Mouse (Mus musculus) spleen, adult 2 months (tissue): ENCODE measurements around the gene Tlr9. TPM values are rescaled to one million over a fixed set of nuclear protein-coding genes. Genes with fewer than 3 reads are reported as not detected.

Experiments
- DNase-seq, 2 experiments: peaks; one replicate each; pipeline versions ENCODE4 v3.0.0 to v3.0.0-alpha.2; 2012 to 2021; ENCODE audit warnings: low spot score in 2 of 2, low read depth in 1 of 2
- H3K27ac ChIP-seq: fragments of 200-500 bp; 2 replicates; pipeline ENCODE4 v1.5.1; 2012; ENCODE audit warnings: low read length, inconsistent platforms; ENCODE audit not compliant: insufficient read depth
- H3K27me3 ChIP-seq: fragments of 200-500 bp; 2 replicates; pipeline ENCODE4 v1.6.1; 2012; ENCODE audit warnings: mild to moderate bottlenecking, moderate library complexity, low read length, inconsistent platforms; ENCODE audit not compliant: control insufficient read depth, insufficient read depth
- H3K36me3 ChIP-seq: fragments of 200-500 bp; 2 replicates; pipeline ENCODE4 v1.6.1; 2012; ENCODE audit warnings: mild to moderate bottlenecking, low read length, inconsistent platforms; ENCODE audit not compliant: control insufficient read depth, insufficient read depth
- H3K4me1 ChIP-seq: fragments of 200-500 bp; 2 replicates; pipeline ENCODE4 v1.6.1; 2011; ENCODE audit warnings: inconsistent platforms; ENCODE audit not compliant: control insufficient read depth, insufficient read depth, insufficient read length
- H3K4me3 ChIP-seq: fragments of 200-500 bp; 2 replicates; pipeline ENCODE4 v1.5.1; 2011; ENCODE audit warnings: mild to moderate bottlenecking, inconsistent platforms; ENCODE audit not compliant: insufficient read depth, insufficient read length; ENCODE audit errors: extremely low read depth
- CTCF ChIP-seq: fragments of 200-500 bp; IDR thresholded peaks from 2 replicates; pipeline ENCODE4 v1.5.1; 2011; ENCODE audit warnings: mild to moderate bottlenecking, inconsistent platforms; ENCODE audit not compliant: insufficient read depth, insufficient read length, insufficient replicate concordance; ENCODE audit errors: extremely low read depth
- POLR2A ChIP-seq: fragments of 200-500 bp; IDR thresholded peaks from 2 replicates; pipeline ENCODE4 v1.6.1; 2011; ENCODE audit warnings: low read depth, low read length, inconsistent platforms
- WGBS: fragments of 180-500 bp; shearing (Covaris S2); methylation state at CpG from one replicate; pipeline ENCODE4 v1.1.7; 2018; 5-methylcytosine and 5-hydroxymethylcytosine counted together
- polyA plus RNA-seq: library from polyadenylated mRNA; depleted of rRNA; stranded (reverse); fragments of >200 nt; gene quantifications from 2 replicates; pipeline ENCODE4 v1.2.3, GENCODE M21; 2012

Gene Tlr9
- polyA plus RNA-seq, 1 experiment, result 65.3 TPM

DNA sequence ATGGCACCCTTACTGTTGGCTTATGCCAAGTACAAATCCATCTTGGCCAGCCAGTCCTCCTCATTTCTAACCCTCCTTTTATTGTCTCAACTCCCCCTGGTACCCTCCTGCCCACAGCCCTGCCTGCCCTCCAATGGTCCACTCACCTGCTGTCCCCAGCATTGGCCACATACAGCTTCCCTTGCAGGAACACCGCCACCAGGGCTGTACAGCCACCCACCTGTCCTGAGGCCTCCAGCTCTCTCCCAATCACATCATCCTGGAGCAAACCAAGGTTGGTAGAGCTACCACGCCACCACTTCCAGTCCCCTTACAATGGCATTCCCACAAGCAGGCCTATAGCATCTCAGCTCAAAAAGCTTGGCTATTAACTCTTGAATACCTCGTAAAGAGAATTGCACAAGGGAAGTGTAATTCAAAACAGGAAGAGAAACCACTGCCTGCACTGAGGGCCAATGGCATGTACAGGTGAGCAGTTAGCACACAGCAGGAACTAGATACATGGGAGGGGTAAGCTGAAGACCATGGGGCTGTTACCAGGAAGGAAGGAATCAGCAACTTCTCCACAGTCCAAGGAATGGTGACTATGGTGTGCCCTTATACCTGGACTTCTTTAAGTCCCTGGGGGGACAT is 25.2 kb upstream of the Tlr9 start:
- H3K36me3 ChIP-seq, result peaks cover 17% of the 10 kb centered on the region
- TF ChIP-seq POLR2A (no peak), CTCF (no peak)
- WGBS, result 67% methylated on average over 3 of the region's 3 CpGs
- no peak overlapping the region for H3K4me3 ChIP-seq
- H3K27ac ChIP-seq, result peak overlapping the region; percentile 24
- H3K4me1 ChIP-seq, result peaks cover 32% of the 10 kb centered on the region
- no peaks in the 10 kb centered on the region for H3K27me3 ChIP-seq
- DNase-seq, result no peak

DNA sequence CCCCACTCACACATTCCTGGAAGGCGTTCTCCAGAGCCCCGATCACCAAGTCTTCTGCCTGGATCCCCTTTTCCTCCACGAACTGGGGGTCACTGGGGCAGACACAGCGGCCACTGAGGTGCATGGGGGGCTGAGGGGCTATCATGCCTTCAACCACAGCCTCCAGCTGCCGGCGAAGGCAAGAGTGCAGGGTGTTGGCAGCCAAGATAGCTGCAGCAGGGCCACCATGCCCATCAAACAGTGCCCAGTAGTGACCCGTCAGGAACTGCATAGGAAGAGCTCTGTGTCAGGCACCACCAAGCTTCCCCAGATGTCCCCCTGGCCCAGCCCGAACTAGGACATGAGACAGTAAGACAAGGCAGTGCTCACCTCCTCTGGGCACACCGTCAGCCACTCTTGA is 24.7 kb upstream of the Tlr9 start:
- Histone ChIP-seq H3K27me3 (no peaks in the 10 kb centered on the region), H3K4me1 (peaks cover 32% of the 10 kb centered on the region), H3K4me3 (no peak overlapping the region; the same call in 1 of the 2 replicates), H3K36me3 (peaks cover 17% of the 10 kb centered on the region), H3K27ac (peak overlapping the region; percentile 24)
- 88% methylated on average over 9 of the region's 9 CpGs for WGBS
- TF ChIP-seq POLR2A, result no peak
- TF ChIP-seq CTCF, result no peak
- no peak for DNase-seq

DNA sequence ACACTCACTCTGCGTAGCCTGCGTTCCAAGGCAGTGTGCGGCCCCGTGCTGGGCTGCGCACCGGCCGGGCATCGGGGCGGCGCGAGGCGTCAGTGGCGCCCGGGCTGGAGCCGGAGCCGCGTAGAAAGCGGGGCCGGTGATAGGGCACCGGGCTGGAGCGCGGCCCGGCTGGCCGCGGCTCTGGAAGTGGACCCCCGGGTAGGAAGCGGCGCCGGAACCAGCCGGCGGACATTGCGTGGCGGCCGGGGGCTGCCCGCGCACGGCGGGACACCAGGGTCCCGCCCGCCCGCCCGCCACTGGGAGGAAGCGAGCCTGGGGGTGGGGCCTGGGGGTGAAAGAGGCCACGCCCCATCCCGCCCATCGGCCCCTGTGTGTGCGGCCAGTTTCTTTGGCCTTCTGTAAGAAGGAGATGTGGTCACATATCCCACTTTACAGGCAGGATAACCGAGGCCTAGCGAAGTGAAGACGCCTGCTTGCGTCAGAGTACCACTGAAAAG is 23.4 kb upstream of the Tlr9 start:
- peak in 1 of 2 experiments; percentile 78 for DNase-seq
- H3K36me3 ChIP-seq, result peaks cover 17% of the 10 kb centered on the region
- H3K4me3 ChIP-seq, result peak overlapping the region; percentile 73
- 2% methylated on average over 41 of the region's 51 CpGs for WGBS
- peak overlapping the region; percentile 80 for H3K27ac ChIP-seq
- H3K27me3 ChIP-seq, result no peaks in the 10 kb centered on the region
- peaks cover 29% of the 10 kb centered on the region for H3K4me1 ChIP-seq
- TF ChIP-seq CTCF, result no peak

DNA sequence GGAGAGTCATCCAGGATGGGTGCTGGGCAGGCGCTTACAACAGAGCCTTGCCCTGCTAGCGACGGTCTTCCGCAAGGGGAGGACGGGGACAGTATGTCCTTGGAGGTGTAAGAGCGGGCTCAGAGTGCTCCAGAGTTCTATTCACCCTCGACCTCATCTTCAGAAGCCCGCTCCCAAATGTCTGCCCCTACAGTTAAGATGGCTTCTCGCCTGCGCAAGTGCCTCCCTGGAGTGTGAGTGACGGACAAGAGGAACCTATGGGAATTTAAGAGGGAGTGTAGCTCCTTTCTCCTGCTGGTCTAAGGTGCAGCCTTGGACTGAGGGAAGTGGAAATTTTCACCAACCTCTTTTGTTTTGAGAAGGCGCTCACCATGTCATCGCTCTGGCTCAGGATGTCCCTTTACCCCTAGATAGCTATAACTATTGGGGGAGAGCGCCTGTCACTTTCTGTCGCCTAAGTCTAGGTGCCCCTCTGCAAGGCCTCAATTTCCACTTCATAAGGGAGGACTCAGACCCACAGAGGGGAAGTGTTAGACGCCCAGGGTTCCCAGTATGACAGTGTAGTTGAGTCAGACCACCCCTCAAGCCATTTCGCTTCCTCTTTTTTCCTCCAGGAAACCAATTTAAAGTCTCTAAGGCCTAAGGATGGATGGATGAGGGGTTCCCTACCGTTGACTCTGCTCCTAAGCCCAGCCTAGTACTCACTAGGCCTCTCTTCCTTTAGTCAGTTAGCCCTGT is 22.7 kb upstream of the Tlr9 start, which contains the start of gene Ppm1m:
TSS of gene Ppm1m (minus strand) at position 212 of the 738 bp plus-strand sequence.
- Histone ChIP-seq H3K4me3 (peak within 1 kb of the TSS; percentile 73), H3K4me1 (peaks cover 35% of the 10 kb centered on the region), H3K36me3 (peaks cover 14% of the 10 kb centered on the region), H3K27me3 (no peaks in the 10 kb centered on the region), H3K27ac (peak within 1 kb of the TSS; percentile 80)
- 51% methylated on average over 18 of the region's 18 CpGs for WGBS
- DNase-seq, result no peak
- no peak for TF ChIP-seq POLR2A
- TF ChIP-seq CTCF, result no peak

DNA sequence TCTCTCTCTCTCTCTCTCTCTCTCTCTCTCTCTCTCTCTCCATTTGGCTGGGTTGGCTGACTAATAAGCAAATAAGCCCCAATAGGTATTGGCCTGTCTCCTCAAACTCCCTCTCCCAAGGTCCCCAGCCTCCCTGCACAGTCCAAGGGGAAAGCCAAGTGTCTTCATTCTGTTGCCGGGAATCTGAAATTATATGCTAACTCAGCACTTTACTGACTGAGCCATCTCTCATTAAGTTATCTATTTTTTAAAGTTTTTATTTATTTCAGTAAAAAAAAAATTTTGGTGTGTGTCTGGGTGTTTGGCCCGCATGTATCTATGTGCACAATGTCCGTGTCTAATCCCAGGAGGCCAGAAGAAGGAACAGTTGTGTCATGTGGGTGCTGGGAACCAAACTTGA is 20.5 kb upstream of the Tlr9 start:
- no peaks in the 10 kb centered on the region for H3K27me3 ChIP-seq
- H3K4me1 ChIP-seq, result peaks cover 47% of the 10 kb centered on the region
- H3K27ac ChIP-seq, result no peak overlapping the region
- no peak overlapping the region for H3K4me3 ChIP-seq
- 86% methylated on average over 3 of the region's 3 CpGs for WGBS
- DNase-seq, result no peak
- TF ChIP-seq CTCF (no peak), POLR2A (no peak)
- peaks cover 2% of the 10 kb centered on the region; the same call in 1 of the 2 replicates for H3K36me3 ChIP-seq

DNA sequence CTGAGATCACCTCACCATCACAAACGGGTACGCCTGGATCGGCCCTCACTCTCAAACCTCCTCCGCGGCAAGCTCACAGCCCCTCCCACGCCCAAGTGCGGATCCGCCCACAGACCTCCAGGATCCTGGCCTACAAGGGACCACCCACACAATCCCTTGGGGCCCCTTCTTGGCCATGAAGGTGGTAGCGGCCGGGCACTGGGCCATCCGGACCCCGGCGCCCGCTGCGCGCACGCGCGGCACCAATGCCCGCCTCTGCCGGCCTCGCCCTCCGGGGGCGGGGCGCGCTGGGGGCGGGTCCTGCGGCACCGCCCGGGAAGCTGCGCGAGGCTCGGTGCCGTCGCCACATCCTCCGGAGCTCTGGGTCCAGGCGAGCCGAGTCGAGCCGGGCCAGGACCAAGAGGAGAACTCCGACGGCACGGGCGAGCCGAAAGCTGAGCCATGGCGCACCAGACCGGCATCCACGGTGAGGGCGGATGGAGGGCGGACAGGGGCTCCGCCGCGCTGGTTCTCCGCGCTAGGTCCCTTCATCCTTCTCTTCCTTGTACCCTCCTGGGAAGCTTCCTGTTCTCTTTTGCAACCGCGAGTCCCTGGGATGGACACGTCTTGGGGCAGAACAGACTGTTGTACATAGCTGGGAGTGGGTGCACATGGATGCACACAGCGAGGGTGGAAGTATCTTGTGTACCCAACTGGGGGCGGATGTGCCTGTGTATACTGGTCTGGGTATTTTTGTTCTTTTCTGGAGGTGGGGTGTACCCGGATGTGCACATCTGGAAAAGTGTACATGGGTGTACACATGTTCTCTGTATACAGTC is 19.4 kb upstream of the Tlr9 start, which contains the start of gene Twf2:
TSS of gene Twf2 (plus strand) at position 290 of the 818 bp plus-strand sequence.
- H3K36me3 ChIP-seq, result peaks cover 4% of the 10 kb centered on the region; the same call in 1 of the 2 replicates
- peaks cover 39% of the 10 kb centered on the region; the same call in 1 of the 2 replicates for H3K4me1 ChIP-seq
- peak within 1 kb of the TSS; percentile 79 for H3K4me3 ChIP-seq
- H3K27me3 ChIP-seq, result no peaks in the 10 kb centered on the region
- TF ChIP-seq CTCF (no peak), POLR2A (peak; percentile 80)
- 1% methylated on average over 57 of the region's 61 CpGs for WGBS
- peak; percentile 74 to 88 for DNase-seq
- H3K27ac ChIP-seq, result peak within 1 kb of the TSS; percentile 88
